Mouse (Mus musculus): ENCODE results near the gene Gm2026. TPM values are rescaled to one million over a fixed set of nuclear protein-coding genes. Genes with fewer than 3 reads are reported as not detected.
"Not testable (repeated sequence)": the region's sequence is repeated elsewhere in the genome, so short reads cannot be mapped to it uniquely, and the experiment has no call there.

The Gm2026 gene
- 3.9 and 4.2 TPM in 2 replicates for polyA plus RNA-seq (2015; fragmentation: Nextera tagmentation; extraction: Ambion mirVana)

- not testable (repeated sequence) for H3K9me3 ChIP-seq (ENCODE audit: low read length); H3K4me3 ChIP-seq (ENCODE audit: low read depth, low read length); H3K27me3 ChIP-seq (ENCODE audit: insufficient read depth, low read length); H3K36me3 ChIP-seq (replicated peaks; ENCODE audit: insufficient read depth, low read length); H3K9ac ChIP-seq (replicated peaks); H3K4me2 ChIP-seq (ENCODE audit: low read depth, low read length); DNase-seq; H3K27ac ChIP-seq (ENCODE audit: low read depth); ATAC-seq; H3K4me1 ChIP-seq (ENCODE audit: insufficient read depth)
- WGBS (ENCODE audit: insufficient replicate concordance): no CpG with 5 or more reads among the region's 4 CpGs
Observed at GRCm38 (mm10) chr2:175965031-175965430, at the start of gene Gm2026. Gene Gm2026, plus strand, starts transcription at chr2:175965331.

GRCm38 (mm10) chr2:175931000-175931399 lies 34.1 kb upstream of the Gm2026 start, which contains the start of gene Zfp966:
Gene Zfp966, minus strand, starts transcription at chr2:175931100.
- ATAC-seq; H3K27ac ChIP-seq (ENCODE audit: low read depth); H3K9ac ChIP-seq (replicated peaks); DNase-seq; H3K27me3 ChIP-seq (ENCODE audit: insufficient read depth, low read length); H3K4me2 ChIP-seq (ENCODE audit: low read depth, low read length); H3K4me1 ChIP-seq (ENCODE audit: insufficient read depth); H3K4me3 ChIP-seq (ENCODE audit: low read depth, low read length); H3K9me3 ChIP-seq (ENCODE audit: low read length); H3K36me3 ChIP-seq (replicated peaks; ENCODE audit: insufficient read depth, low read length): not testable (repeated sequence)
- no CpG with 5 or more reads among the region's 6 CpGs for WGBS (ENCODE audit: insufficient replicate concordance)

Other genes with a start within 250 kb of the Gm2026 start
- gene Gm2007, start 223.8 kb upstream of the Gm2026 start, polyA plus RNA-seq (2015; fragmentation: Nextera tagmentation; extraction: Ambion mirVana): 2.8 TPM in 1 of 2 replicates, not detected in the other
- gene Gm14288, start 164.2 kb upstream of the Gm2026 start, polyA plus RNA-seq (2015; fragmentation: Nextera tagmentation; extraction: Ambion mirVana): 0.66 and 0.82 TPM in 2 replicates
- 3.9 and 4.5 TPM in 2 replicates for gene Gm6710, start 96.1 kb upstream of the Gm2026 start, polyA plus RNA-seq (2015; fragmentation: Nextera tagmentation; extraction: Ambion mirVana)
- gene Zfp966, start 34.2 kb upstream of the Gm2026 start, polyA plus RNA-seq (2015; fragmentation: Nextera tagmentation; extraction: Ambion mirVana): 0.20 and 0.22 TPM in 2 replicates
- 0.11 TPM in 1 of 2 replicates, not detected in the other for gene Gm2004, start 184.5 kb downstream of the Gm2026 start, polyA plus RNA-seq (2015; fragmentation: Nextera tagmentation; extraction: Ambion mirVana)